Mouse (Mus musculus): ENCODE results near the gene Mlx. TPM values are rescaled to one million over a fixed set of nuclear protein-coding genes. Genes with fewer than 3 reads are reported as not detected.

The Mlx gene
- total RNA-seq (2021): 55.2 and 70.0 TPM in 2 replicates
- long read RNA-seq, transcript Mlx-201 (8 exons, 1,965 nt): minor isoform, 15 of 61 reads
- long read RNA-seq, transcript Mlx-202 (8 exons, 1,826 nt): major isoform, 38 of 61 reads
- long read RNA-seq, partial matches to known transcripts: 0 of 61 reads
- long read RNA-seq, other reads (novel, unspliced or antisense): 6 of 61 reads

GRCm38 (mm10) chr11:101086756-101087681 lies at the start of gene Mlx:
Gene Mlx (plus strand): TSS chr11:101087277.
- peak; percentile 88 for DNase-seq

DNA sequence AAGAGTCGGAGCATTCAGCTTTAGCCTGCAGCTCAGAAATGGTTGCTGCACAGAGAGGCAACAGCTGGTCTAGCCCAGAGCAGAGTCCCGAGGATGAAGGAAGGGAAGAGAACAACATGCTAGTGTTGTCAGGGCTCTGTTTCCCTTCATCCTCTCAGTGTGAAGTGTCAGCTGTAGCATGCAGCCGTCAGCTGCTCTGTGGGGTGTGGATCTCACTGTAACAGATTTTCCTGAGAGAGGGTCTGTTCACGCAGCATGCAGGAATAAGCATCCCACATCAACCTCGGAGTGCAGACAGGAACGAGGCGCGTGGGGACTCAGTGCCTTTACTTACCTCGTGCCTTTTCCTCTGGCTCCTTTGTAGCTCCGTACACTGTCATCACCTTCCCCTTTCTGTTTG lies 49.3 kb upstream of the Mlx start:
- DNase-seq: no peak

DNA sequence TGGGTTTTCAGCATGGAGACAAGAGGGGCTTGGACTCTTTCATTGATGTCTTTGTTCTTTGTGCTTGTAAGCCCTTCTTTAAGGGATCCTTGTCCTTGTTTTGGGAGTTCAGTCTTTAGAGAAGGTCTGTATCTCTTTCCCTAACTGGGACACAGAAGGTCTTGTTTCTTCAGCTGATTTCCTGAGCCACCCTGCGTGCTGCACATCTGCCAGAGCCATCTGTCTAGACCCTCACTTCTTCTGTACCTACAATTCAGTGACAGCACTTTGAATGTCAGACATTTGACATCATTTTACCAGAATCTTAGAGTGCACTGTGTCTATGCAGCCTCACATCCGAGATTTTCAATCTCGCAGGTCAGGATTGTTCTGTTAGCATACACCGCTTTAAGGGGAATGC lies 41.3 kb upstream of the Mlx start:
- DNase-seq: no peak

GRCm38 (mm10) chr11:101046440-101046839 lies 40.6 kb upstream of the Mlx start:
- DNase-seq: no peak

GRCm38 (mm10) chr11:101047502-101047901 lies 39.6 kb upstream of the Mlx start:
- no peak for DNase-seq

GRCm38 (mm10) chr11:101050359-101050758 lies 36.7 kb upstream of the Mlx start:
- DNase-seq: no peak

DNA sequence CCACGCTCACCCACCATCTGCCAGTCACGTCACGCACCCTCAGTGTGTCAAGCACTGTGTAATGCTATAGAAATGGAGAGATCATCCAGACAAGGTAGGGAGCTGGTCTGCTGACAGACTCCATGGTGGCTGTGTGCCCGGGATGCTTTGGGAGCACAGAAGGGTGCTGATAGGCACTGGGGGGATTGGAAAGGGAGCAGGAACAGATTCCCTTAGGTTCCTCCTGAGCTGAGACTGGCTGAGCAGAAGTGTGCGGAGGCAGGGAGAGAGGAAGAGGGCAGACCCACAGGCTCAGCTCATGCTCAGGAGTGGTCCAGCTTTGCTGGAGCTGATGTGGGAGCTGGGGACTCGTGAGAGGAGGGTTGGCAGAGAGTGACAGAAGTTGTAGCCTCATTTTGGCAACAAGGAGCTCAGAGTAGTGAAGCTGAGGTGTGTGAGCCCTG lies 36.0 kb upstream of the Mlx start:
- DNase-seq: no peak

- no peak for DNase-seq
Measured at GRCm38 (mm10) chr11:101051617-101052016, 35.5 kb upstream of the Mlx start.

GRCm38 (mm10) chr11:101052751-101053473 lies 34.2 kb upstream of the Mlx start:
- DNase-seq: no peak

DNA sequence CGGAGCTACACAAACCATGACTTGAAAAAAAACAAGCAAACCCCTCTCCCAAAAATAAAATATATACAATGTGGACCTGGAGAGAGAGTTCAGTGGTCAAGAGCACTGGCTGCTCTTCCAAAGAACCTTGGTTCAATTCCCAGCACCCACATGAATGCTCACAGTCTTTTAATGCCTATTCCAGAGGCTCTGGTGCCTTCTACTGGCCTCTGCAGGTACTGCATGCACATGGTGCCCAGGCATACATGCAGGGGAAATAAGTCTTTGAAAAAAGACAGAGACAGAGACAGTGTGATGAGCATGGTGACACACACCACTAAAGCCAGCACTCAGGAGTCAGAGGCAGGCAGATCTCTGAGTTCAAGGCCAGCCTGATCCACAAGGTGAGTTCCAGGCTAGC lies 33.1 kb upstream of the Mlx start:
- DNase-seq: no peak

DNA sequence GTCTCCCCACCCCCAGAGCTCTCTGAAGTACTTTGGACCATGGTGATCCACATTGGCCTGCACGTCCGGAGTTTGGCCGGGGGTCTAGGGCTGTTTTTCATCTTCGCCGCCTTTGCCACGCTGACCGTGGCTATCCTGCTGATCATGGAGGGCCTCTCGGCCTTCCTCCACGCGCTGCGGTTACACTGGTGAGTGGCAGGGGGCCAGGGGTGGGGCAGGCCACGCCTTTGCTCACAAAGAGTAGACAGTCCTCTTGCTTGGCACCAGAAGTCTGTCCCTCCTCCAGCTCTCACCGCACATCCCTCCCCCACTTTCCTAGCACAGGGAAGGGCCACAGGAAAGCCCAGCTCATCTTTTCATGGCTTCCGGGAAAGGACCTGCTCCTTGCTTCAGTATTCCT lies 31.7 kb upstream of the Mlx start:
- DNase-seq: no peak

GRCm38 (mm10) chr11:101056885-101057284 lies 30.2 kb upstream of the Mlx start:
- no peak for DNase-seq

- peak; percentile 81 for DNase-seq
Measured at GRCm38 (mm10) chr11:101057860-101058259, 29.2 kb upstream of the Mlx start.

GRCm38 (mm10) chr11:101058726-101059125 lies 28.4 kb upstream of the Mlx start:
- no peak for DNase-seq

DNA sequence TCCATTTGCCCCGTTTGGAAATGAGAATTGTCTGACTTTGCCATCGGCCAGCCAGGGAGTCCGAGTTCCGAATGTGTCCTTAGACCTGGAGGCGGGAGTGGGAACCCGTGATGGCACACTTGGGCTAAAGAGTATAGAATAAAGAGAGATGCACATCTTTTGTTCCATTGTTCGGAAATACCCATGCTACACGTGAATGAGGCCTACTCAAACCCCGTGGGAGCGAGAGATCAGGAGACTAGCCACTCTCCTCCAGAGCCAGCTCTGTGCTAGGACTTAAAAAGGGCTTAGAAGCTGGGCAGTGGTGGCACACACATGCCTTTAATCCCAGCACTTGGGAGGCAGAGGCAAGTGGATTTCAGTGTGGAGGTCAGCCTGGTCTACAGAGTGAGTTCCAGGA lies 27.6 kb upstream of the Mlx start:
- DNase-seq: no peak

DNA sequence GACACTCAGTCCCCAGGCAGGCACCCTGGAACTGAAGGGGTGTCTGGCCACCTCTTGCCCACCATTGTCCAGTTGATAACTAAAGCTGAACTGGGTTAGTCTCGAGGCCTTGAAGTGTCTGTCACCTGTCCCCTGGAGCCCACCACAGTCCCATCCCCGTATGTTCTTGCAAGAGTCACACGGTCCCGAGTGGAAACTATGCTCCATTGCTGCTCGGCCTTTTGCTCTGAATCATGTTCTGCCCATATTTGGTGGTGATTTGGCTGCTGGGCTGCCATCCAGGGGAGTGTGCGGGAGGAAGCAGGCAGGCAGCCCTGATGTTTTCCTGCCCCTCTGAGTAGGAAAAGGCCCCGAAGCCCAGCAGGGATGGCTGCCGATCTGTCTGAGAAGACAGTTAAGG lies 27.0 kb upstream of the Mlx start:
- peak; percentile 71 for DNase-seq

- DNase-seq: no peak
Measured at GRCm38 (mm10) chr11:101061049-101061448, 26.0 kb upstream of the Mlx start.

DNA sequence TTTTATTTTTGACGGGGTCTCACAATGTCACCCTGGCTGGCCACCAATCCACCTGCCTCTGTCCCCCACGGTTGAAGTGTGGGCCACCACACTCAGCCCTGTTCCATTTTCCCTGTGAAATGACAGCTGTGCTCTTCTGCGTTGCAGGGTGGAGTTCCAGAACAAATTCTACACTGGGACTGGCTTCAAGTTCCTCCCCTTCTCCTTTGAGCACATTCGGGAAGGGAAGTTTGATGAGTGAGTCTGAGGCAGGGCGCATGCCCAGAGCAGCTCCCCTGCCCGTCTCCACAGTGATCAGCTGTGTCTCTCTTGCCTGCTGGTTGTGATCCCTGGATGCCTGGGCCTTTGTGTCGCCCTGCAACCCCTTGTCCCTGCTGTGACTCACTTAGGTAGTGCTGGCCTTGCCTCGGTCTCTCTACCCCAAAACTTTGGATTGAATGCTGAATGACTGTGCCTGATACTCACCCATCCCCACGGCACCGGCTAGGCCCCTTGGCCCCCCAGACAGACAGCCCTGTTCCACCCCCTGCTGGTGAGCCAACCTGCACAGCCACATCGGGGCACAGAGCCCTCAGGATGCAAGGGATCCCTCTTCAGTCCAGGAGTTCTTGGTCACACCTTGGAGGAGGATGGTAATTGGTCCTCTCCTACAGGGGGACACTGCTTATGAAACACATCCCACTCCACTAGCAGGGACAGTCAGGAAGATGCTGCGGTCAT lies 24.8 kb upstream of the Mlx start:
- DNase-seq: peak; percentile 53

DNA sequence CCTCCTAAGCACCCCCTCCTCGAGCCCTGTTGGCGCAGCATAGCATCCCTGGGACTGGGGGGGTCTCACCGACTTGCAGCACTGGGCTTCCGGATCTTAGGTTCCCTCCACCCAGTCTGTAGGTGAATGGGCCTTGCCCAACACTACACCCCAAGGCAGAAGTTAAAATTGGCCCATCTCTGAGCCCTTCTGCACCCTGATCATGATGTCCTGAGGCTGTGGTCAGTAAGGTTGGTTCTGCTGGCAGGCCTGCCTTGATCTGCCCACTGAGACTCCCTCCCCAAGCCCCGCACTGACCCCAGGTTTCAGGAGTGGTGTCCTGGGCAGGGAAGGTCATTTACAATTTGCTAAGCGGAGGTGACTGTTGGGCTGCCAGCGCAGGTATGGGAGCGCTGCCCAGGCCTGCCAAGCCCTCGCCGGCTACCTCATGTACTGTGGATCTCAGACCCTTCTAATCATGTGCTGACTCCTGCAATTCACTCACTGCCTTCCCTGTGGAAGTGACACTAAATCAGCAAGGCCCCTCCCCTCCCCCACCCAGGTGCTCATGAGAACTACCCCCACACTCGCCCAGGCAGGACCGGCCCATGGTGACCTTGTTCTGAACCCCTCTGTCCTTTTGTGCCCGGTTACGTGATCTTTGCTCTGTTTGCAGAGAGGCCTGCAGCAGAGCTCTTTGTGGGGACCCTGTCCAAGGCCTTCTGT lies 24.0 kb upstream of the Mlx start:
- no peak for DNase-seq

GRCm38 (mm10) chr11:101063676-101064327 lies 23.3 kb upstream of the Mlx start:
- peak; percentile 44 for DNase-seq

DNA sequence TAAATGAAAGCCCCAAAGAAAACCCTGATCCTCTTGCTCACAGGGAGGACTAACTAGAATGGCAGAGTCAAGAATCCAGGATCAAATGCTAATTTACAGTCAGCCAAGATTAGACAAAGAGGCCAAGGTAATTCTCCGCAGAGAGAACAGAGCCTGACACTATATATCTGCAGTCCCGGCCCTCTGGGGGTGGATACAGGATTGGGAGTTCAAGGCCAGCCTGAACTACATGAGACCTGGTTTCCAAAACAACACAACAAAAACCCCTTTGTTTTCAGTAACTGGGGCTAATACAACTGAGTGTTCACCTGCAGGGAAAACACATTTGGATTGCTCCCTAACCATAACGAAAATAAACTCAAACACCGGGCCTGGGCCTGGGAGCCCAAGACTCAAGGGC lies 22.6 kb upstream of the Mlx start:
- DNase-seq: no peak
